Mouse (Mus musculus) heart, postnatal 10 days (tissue): ENCODE measurements around the gene Ubb. TPM values are rescaled to one million over a fixed set of nuclear protein-coding genes. Genes with fewer than 3 reads are reported as not detected.
A peak's percentile ranks its signal among the peaks of the same experiment; 100 is the strongest.

Source experiments
- DNase-seq, 2 experiments: peaks; one replicate each; pipeline ENCODE4 v3.0.0; 2021
- intact Hi-C: fragments of 180-260 bp; cut with DNase I; formaldehyde crosslinking; loops from one replicate; pipeline ENCODE4 v1.15.1; 2025
- total RNA-seq, 2 experiments: library from RNA; stranded (reverse); gene quantifications; 2 replicates each; pipeline ENCODE4 v1.2.3; 2021

The Ubb gene
- total RNA-seq, 2 experiments from 2014 or later = 678 to 750 TPM

DNA sequence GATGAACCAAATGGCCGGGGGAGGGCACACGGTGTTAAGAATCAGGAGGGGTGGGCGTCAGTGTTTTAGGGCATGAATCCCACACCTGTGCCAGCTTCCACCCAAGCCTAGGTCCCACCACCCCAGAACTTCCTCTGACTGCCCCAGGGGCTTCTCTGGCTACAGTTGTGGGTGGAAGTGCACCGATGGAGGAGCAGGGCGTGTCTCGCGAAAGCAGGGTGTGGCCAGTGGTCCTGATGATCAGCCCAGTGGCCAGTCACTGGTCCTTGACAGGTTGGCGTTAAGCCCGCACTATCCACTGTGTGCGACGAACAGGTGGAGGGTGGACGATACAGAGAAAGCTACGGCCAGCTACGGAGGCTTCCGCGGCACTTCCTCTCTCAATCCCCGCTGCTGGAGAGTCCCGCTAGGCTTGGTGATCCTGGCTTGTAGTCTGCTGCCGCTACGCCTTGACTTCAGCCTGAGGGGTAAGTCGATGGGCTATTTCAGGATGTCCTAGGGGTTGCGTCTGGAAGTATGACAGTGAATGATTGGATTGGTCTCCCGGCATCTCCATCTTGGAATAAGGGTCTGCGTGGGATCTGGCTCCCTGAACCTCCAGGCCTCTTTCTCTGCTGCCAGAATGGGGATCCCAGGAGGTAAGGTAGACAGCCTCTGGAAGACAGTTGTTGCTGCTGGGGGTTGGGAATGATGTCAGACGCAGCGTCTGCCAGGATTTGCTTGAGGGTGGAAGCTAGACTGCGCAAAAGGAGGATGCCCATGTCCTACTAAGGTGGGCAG is 24.9 kb downstream of the Ubb start:
- DNase-seq = peak; percentile 46 to 59
- intact Hi-C loops = loop anchor here (2.0 to 5.0 kb wide), 4 partner anchors 19 to 179 kb away; partner anchors contain the start of gene Cenpv

DNA sequence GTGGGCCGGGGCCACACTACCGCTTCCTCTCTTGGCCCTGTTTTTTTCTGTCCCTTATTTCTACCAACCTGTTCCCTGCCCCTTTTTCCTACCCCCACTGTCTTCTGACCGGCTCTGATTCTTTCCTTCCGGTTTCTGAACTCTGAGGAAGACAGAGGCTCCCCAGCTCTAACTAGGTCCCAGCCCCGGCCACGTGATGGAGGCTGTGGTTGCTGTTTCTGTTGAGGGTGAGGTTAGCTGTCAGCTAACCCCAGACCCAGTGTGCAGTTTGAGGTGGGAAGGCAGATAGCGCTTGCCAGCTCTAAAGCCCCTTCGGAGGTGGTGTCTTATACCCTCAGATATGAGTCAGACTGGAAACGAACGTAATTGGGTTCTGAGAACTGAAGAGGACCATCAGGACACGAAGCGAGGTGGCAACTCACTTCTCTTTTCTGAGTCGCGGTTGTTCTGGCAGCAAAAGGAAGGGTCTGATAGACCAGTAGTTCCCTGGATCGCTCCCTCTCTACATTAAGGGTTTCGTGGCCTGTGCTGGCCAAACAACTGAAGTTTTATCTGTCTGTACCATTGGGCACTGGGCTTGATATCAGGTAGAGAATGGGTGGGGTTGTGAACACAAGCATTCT is 25.7 kb downstream of the Ubb start:
- peak; percentile 33 to 35 for DNase-seq

DNA sequence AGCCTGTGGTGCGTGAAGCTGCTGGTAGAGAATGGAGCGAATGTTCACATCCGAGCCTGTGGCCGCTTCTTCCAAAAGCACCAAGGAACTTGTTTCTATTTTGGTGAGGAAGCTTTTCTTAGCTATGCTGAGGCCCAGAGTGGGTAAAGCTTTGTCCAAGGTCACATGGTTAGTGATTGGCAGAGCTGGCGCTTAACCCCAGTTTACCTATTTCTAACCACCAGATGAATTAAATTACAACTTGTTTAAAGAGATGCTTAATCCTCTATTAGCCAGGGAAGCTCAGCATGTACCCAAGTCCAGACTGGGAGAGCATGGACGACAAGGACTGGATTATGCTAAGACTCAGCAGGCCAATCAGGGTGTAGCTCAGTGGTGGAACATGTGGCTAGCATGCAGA is 32.1 kb downstream of the Ubb start:
- no peak for DNase-seq
- intact Hi-C loops = no loop called here

More for the DNA sequence above, 25.7 kb downstream of the Ubb start:
- intact Hi-C loops = loop anchor here (5.0 kb wide), 2 partner anchors 39 to 59 kb away; partner anchors contain the start of gene Cenpv

DNA sequence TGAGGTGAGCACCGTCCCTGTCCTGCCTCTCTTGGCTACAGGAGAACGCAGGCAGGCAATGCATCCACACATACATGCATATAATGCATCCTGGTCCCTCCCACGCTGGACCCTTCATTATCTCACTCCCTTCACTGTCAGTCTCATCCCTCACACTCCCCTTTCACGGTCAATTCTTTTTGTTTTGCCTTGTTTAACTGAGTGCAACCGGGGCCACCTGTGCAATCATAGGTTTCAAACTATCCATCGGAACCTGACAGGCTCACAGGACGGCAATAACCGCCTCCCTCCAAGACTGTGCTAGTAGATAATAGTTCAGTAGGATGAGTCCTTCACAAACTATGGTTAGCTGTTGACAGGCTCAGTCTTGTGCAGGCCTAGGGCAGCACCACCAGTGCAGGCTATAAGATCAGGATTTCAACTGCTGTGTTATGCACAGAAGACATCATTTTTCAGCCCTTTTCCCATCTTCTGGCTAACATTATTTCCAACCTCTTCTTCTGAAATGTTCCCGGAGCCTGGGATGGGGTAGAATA is 33.8 kb downstream of the Ubb start:
- intact Hi-C loops = no loop called here
- DNase-seq = no peak

DNA sequence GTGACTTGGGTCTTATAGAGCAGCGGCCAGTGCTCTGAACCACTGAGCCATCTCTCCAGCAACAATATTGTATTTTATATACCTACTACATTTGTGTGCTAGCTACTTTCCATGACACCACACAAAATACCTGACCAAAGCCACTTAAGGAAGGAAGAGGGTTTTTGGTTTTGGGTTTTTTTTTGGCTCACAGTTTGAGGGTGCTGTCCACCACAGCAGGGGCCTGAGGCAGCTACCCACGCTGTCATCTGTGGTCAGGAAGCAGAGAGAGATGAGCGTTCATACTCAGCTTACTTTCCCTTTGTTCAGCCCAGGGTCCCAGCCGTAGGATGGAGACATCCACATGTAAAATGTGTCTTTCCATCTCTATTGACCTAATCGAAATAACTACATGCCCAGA is 36.1 kb downstream of the Ubb start:
- DNase-seq = no peak
- intact Hi-C loops = no loop called here

DNA sequence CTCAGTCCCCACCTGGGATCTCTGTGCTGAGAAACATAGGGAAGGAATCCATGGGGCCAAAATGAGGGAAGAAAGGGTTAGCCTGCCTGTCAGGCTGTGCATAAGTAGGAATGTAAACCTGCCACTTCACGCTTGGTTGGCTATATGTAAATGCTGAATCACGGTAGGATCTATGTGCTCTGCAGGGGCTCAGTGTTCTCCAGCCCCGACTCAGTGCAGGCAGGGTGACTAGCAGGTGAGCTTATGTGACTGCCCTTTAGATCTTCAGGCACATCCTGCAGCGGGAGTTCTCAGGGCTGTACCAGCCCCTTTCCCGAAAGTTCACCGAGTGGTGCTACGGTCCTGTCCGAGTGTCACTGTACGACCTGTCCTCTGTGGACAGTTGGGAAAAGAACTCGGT is 38.4 kb downstream of the Ubb start:
- intact Hi-C loops = no loop called here
- DNase-seq = no peak

DNA sequence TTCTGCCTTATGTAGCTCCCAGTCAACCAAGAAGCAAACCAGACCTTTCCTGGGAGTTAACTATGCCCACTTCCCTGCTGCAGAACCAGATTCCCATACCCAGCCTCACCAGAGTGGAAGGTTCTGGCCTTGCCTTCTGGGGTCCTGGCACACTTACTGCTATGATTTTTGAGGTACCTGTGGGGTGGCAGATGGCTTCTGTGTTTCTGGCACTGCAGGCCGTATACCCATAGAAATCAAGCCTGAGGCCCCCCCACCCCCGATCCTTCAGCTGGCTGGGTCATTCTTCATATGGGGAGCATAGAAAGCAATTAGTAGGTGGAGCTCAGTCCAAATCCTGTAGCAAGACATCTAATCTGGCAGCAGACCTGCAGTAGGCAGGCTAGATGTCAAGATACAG is 40.1 kb downstream of the Ubb start:
- intact Hi-C loops = no loop called here
- no peak for DNase-seq

DNA sequence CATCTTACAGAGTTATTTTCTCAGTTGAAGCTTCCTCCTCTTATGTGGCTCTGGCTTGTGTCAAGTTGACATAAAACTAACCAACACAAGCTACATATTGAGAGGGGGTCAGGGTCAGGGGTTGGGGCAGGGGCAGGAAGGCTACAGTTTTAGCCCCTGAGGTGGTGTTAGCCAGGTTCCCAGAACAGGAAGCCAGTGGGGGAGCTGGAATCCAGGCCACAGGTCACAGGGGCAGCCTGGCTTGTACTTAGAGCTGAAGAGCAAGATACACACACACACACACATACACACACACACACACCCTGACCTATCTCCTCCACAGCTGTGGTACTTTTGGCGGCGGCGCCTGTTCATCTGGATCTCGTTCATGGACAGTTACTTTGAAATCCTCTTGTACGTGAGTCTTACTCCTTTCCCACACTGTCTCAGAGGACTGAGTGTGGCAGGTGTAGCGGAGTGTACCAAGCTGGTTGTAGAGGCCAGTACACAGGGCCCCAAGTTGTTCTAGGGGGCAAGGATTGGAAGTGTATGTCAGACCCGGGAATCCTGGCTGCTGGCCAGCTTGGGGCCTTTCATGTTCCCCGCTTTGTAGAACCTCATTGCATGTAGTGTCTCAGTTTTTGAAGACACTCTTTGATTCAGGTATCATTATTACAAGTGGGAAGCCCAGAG is 41.1 kb downstream of the Ubb start:
- intact Hi-C loops = no loop called here
- peak; percentile 22 to 36 for DNase-seq

DNA sequence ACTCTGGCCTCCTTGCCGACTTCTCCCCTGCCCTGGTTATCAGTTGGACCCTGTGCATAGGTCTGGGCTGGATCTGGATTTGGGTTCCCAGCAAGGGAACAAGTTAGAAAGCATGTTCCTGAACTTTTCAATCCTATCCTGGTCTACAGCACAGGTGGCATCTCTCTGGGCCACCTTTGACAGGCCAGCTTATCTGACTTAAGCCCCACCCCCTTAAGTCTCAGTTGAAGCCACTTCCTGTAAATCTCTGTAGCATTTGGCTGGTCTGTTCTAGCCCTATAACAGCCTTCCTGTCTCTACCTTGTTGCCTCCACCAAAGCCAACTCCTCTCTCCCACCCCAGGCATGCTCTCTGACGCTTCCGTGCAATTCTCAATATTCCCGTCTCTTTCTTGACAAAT is 47.6 kb downstream of the Ubb start:
- no peak for DNase-seq
- intact Hi-C loops = no loop called here

DNA sequence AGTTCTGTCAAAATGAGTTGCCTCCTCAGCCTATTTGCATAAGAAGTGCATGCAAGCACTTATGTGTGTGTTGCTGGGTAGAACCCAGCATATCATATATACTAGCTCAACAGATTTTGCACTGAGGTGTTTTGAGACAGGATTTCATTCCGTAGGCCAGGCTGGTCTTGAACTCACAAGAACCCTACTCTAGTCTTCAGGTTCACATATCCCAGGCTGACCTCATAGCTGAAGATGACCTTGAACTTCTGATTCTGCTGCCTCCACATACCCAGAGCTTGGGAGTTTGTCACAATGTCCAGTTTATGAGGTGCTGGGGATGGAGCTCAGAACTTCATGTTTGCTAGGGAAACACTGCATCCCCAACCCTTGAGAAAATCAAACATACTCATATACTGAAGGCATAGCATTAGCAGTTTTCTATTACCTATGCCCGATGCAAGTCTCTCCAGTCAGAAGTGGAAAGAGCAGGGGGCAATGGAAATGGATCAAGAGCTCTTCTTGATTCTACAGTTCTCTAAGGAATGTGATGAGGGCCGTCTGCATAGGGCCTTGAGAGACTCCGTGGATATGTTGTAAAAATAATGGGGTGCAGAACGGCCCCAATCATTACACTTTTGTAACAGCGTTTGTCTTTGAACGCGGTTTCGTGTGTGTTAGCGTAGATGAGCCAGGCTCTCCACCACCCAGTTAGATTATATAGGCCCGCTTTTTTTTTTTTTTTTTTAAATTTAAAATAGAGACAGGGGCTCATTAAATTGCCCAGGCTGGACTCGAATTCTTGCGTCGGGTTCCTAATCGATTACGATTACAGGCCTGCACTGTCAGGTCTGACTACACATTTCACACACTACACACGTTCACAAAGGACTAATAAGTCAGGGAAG is 51.0 kb downstream of the Ubb start:
- intact Hi-C loops = loop anchor here (5.0 kb wide), 1 partner anchor 145 kb away; the partner anchor contains the start of genes Ncor1 and Pigl
- no peak for DNase-seq

Other genes starting within 250 kb of the Ubb start
- 1 to 10 TPM; 2.7 to 3.6 TPM for gene Pigl, start 92.7 kb upstream of the Ubb start, total RNA-seq
- 100 to 1,000 TPM; 137 to 148 TPM for gene Ncor1, start 92.6 kb upstream of the Ubb start, total RNA-seq
- gene Cenpv, start 11.9 kb upstream of the Ubb start, total RNA-seq = 10 to 100 TPM; 19.3 to 19.8 TPM
- gene Trpv2, start 23.3 kb downstream of the Ubb start, total RNA-seq = 1 to 10 TPM; 4.3 to 4.5 TPM
- 10 to 100 TPM; 12.0 to 12.3 TPM for gene Lrrc75a, start 97.4 kb downstream of the Ubb start, total RNA-seq
- gene Mmgt2, start 97.5 kb downstream of the Ubb start, total RNA-seq = 10 to 100 TPM; 10.8 to 15.8 TPM
- gene Zfp287, start 180.7 kb downstream of the Ubb start, total RNA-seq = 1 to 10 TPM; 3.4 to 4.6 TPM
- gene Gm10428, start 201.9 kb downstream of the Ubb start, total RNA-seq = not detected
- 1 to 10 TPM; 1.5 to 2.1 TPM for gene Zfp286, start 238.3 kb downstream of the Ubb start, total RNA-seq